Mouse (Mus musculus): ENCODE results near the gene Rbbp8nl. TPM values are rescaled to one million over a fixed set of nuclear protein-coding genes. Genes with fewer than 3 reads are reported as not detected.
A peak's percentile ranks its signal among the peaks of the same experiment; 100 is the strongest.

The Rbbp8nl gene
- polyA plus RNA-seq, 1 experiment, result not detected

- peak overlapping the region; percentile 6 for H3K4me3 ChIP-seq (replicated peaks)
- peaks cover 7% of the 10 kb centered on the region; the same call in 1 of the 2 replicates for H3K9me3 ChIP-seq (ENCODE audit: control insufficient read depth, low read length)
- H3K36me3 ChIP-seq (ENCODE audit: control insufficient read depth), result no peaks in the 10 kb centered on the region
- H3K4me1 ChIP-seq (ENCODE audit: control insufficient read depth), result peaks cover 63% of the 10 kb centered on the region
- TF ChIP-seq GATA1 (IDR thresholded peaks at IDR 0.05; ENCODE audit: low read length) (peak; percentile 63), TAL1 (IDR thresholded peaks at IDR 0.05; ENCODE audit: low read length) (peak; percentile 64)
- H3K27me3 ChIP-seq (ENCODE audit: control insufficient read depth), result no peaks in the 10 kb centered on the region; the same call in 1 of the 2 replicates
Measured at GRCm38 (mm10) chr2:180236930-180237329, 52.7 kb downstream of the Rbbp8nl start.

DNA sequence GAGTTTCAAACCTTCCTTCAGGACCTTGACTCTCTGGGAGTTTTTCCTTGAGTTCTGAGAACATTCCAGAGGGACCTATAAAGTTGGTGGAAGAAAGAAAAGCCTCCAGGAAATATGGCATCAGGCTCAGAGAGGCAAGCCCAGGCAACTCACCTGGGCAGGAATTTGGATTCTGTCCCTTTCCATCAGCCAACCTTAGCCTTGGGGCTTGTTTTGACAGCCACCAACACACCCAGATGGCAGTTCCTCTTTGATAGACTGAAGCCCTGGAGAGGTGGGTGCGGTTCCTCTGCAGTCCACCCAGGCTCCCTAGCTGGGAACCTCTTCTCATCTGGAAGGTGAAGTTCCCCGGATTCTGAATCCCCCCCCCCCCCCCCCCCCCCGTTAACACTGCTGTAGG, 53.2 kb downstream of the Rbbp8nl start:
- H3K27me3 ChIP-seq (ENCODE audit: control insufficient read depth), result no peaks in the 10 kb centered on the region
- peaks cover 63% of the 10 kb centered on the region for H3K4me1 ChIP-seq (ENCODE audit: control insufficient read depth)
- TF ChIP-seq GATA1 (IDR thresholded peaks at IDR 0.05; ENCODE audit: low read length), result no peak
- no peak for TF ChIP-seq TAL1 (IDR thresholded peaks at IDR 0.05; ENCODE audit: low read length)
- H3K4me3 ChIP-seq (replicated peaks), result peak overlapping the region; percentile 55
- H3K9me3 ChIP-seq (ENCODE audit: control insufficient read depth, low read length), result 0 out of 2 replicates have a peak, but pooled peaks cover 3% of the 10 kb centered on the region
- no peaks in the 10 kb centered on the region for H3K36me3 ChIP-seq (ENCODE audit: control insufficient read depth)

DNA sequence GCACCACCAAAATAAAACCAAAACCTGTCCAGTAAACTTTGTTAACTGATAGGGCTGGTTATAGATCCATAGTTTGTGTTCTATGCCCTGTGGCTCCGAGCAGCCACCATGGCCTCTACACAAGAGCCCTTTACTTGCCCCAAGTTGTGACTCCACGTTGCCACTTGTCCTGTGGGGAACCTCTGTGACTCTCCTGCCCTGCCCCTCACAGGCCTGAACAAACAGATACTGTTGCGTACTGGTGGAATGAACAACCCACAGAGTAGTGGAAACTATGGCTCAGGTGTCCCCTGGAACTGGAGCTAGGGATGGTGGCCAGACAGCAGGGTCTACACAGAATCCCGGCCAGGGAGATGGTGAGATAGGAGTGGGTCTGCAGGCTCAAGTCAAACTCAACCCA, 53.9 kb downstream of the Rbbp8nl start:
- TF ChIP-seq GATA1 (IDR thresholded peaks at IDR 0.05; ENCODE audit: low read length), result no peak
- TF ChIP-seq TAL1 (IDR thresholded peaks at IDR 0.05; ENCODE audit: low read length), result no peak
- Histone ChIP-seq H3K4me3 (replicated peaks) (peak overlapping the region; percentile 55), H3K9me3 (ENCODE audit: control insufficient read depth, low read length) (0 out of 2 replicates have a peak, but pooled peaks cover 3% of the 10 kb centered on the region), H3K4me1 (ENCODE audit: control insufficient read depth) (peaks cover 65% of the 10 kb centered on the region), H3K27me3 (ENCODE audit: control insufficient read depth) (no peaks in the 10 kb centered on the region), H3K36me3 (ENCODE audit: control insufficient read depth) (no peaks in the 10 kb centered on the region)

- peaks cover 65% of the 10 kb centered on the region for H3K4me1 ChIP-seq (ENCODE audit: control insufficient read depth)
- no peaks in the 10 kb centered on the region for H3K36me3 ChIP-seq (ENCODE audit: control insufficient read depth)
- H3K4me3 ChIP-seq (replicated peaks), result peak overlapping the region; percentile 55
- H3K27me3 ChIP-seq (ENCODE audit: control insufficient read depth), result no peaks in the 10 kb centered on the region
- 0 out of 2 replicates have a peak, but pooled peaks cover 3% of the 10 kb centered on the region for H3K9me3 ChIP-seq (ENCODE audit: control insufficient read depth, low read length)
- TF ChIP-seq GATA1 (IDR thresholded peaks at IDR 0.05; ENCODE audit: low read length) (no peak), TAL1 (IDR thresholded peaks at IDR 0.05; ENCODE audit: low read length) (no peak)
Measured at GRCm38 (mm10) chr2:180234980-180235379, 54.7 kb downstream of the Rbbp8nl start.

DNA sequence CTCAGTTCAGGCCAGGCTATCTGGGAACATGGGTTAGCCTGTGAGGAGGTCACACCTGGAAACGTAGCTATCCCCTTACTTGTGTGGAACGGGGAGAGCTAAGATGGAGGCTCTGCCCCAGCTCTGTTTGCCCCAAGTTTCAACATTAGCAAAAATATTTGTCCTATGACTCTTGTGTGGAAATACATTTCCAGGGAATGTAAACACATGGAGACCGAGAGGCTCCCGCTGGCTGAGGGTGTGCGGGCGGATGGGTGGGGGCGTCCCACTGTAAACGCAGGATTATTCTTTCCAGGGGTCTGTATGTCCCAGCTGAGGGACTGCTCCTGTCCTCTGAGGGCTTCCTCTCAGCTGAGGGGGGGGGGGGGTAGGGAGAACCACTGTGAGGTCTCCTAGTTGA, 55.3 kb downstream of the Rbbp8nl start:
- Histone ChIP-seq H3K27me3 (ENCODE audit: control insufficient read depth) (no peaks in the 10 kb centered on the region), H3K9me3 (ENCODE audit: control insufficient read depth, low read length) (0 out of 2 replicates have a peak, but pooled peaks cover 3% of the 10 kb centered on the region), H3K4me3 (replicated peaks) (no peak overlapping the region), H3K4me1 (ENCODE audit: control insufficient read depth) (peaks cover 65% of the 10 kb centered on the region), H3K36me3 (ENCODE audit: control insufficient read depth) (no peaks in the 10 kb centered on the region)
- TF ChIP-seq GATA1 (IDR thresholded peaks at IDR 0.05; ENCODE audit: low read length) (no peak), TAL1 (IDR thresholded peaks at IDR 0.05; ENCODE audit: low read length) (no peak)

GRCm38 (mm10) chr2:180233101-180233904, 56.4 kb downstream of the Rbbp8nl start:
- TF ChIP-seq GATA1 (IDR thresholded peaks at IDR 0.05; ENCODE audit: low read length), result no peak
- no peak for TF ChIP-seq TAL1 (IDR thresholded peaks at IDR 0.05; ENCODE audit: low read length)
- Histone ChIP-seq H3K4me1 (ENCODE audit: control insufficient read depth) (peaks cover 57% of the 10 kb centered on the region), H3K4me3 (replicated peaks) (no peak overlapping the region)

GRCm38 (mm10) chr2:180230482-180230881, 59.2 kb downstream of the Rbbp8nl start:
- Histone ChIP-seq H3K9me3 (ENCODE audit: control insufficient read depth, low read length) (no peaks in the 10 kb centered on the region; the same call in 1 of the 2 replicates), H3K4me3 (replicated peaks) (no peak overlapping the region), H3K4me1 (ENCODE audit: control insufficient read depth) (peaks cover 45% of the 10 kb centered on the region), H3K27me3 (ENCODE audit: control insufficient read depth) (peaks cover 32% of the 10 kb centered on the region), H3K36me3 (ENCODE audit: control insufficient read depth) (no peaks in the 10 kb centered on the region)
- TF ChIP-seq TAL1 (IDR thresholded peaks at IDR 0.05; ENCODE audit: low read length) (no peak), GATA1 (IDR thresholded peaks at IDR 0.05; ENCODE audit: low read length) (no peak)

More at GRCm38 (mm10) chr2:180233101-180233904, 56.4 kb downstream of the Rbbp8nl start:
- Histone ChIP-seq H3K27me3 (ENCODE audit: control insufficient read depth) (peaks cover 4% of the 10 kb centered on the region; the same call in 1 of the 2 replicates), H3K36me3 (ENCODE audit: control insufficient read depth) (no peaks in the 10 kb centered on the region), H3K9me3 (ENCODE audit: control insufficient read depth, low read length) (no peaks in the 10 kb centered on the region)

- no peak overlapping the region for H3K4me3 ChIP-seq (replicated peaks)
- no peaks in the 10 kb centered on the region; the same call in 1 of the 2 replicates for H3K9me3 ChIP-seq (ENCODE audit: control insufficient read depth, low read length)
- H3K36me3 ChIP-seq (ENCODE audit: control insufficient read depth), result no peaks in the 10 kb centered on the region
- TF ChIP-seq GATA1 (IDR thresholded peaks at IDR 0.05; ENCODE audit: low read length) (no peak), TAL1 (IDR thresholded peaks at IDR 0.05; ENCODE audit: low read length) (no peak)
- peaks cover 45% of the 10 kb centered on the region for H3K27me3 ChIP-seq (ENCODE audit: control insufficient read depth)
- peaks cover 35% of the 10 kb centered on the region for H3K4me1 ChIP-seq (ENCODE audit: control insufficient read depth)
Measured at GRCm38 (mm10) chr2:180229129-180229528, 60.5 kb downstream of the Rbbp8nl start.

GRCm38 (mm10) chr2:180228592-180228991, 61.1 kb downstream of the Rbbp8nl start:
- TF ChIP-seq GATA1 (IDR thresholded peaks at IDR 0.05; ENCODE audit: low read length) (no peak), TAL1 (IDR thresholded peaks at IDR 0.05; ENCODE audit: low read length) (no peak)
- Histone ChIP-seq H3K27me3 (ENCODE audit: control insufficient read depth) (peaks cover 51% of the 10 kb centered on the region), H3K4me1 (ENCODE audit: control insufficient read depth) (peaks cover 34% of the 10 kb centered on the region), H3K36me3 (ENCODE audit: control insufficient read depth) (no peaks in the 10 kb centered on the region), H3K9me3 (ENCODE audit: control insufficient read depth, low read length) (no peaks in the 10 kb centered on the region; the same call in 1 of the 2 replicates), H3K4me3 (replicated peaks) (no peak overlapping the region)
